Mouse (Mus musculus): ENCODE results near the gene Acat2. TPM values are rescaled to one million over a fixed set of nuclear protein-coding genes. Genes with fewer than 3 reads are reported as not detected.
A peak's percentile ranks its signal among the peaks of the same experiment; 100 is the strongest.
"Not testable (repeated sequence)": the region's sequence is repeated elsewhere in the genome, so short reads cannot be mapped to it uniquely, and the experiment has no call there.

Acat2 gene
- polyA plus RNA-seq, 1 experiment from 2014 or later = 87.7 TPM

GRCm38 (mm10) chr17:12959377-12959776, 1.2 kb downstream of the Acat2 start:
- not testable (repeated sequence) for H3K9me3 ChIP-seq (replicated peaks); ATAC-seq (ENCODE audit: low read depth)

GRCm38 (mm10) chr17:12956664-12957063, 3.9 kb downstream of the Acat2 start:
- ATAC-seq (ENCODE audit: low read depth) (no peak), DNase-seq (no peak)
- no peak overlapping the region for H3K4me3 ChIP-seq (replicated peaks)
- H3K27me3 ChIP-seq = no peaks in the 10 kb centered on the region
- no peaks in the 10 kb centered on the region for H3K9me3 ChIP-seq (replicated peaks)
- H3K4me1 ChIP-seq (replicated peaks) = peaks cover 14% of the 10 kb centered on the region
- H3K9ac ChIP-seq = no peak overlapping the region
- H3K27ac ChIP-seq = no peak overlapping the region
- peaks cover 37% of the 10 kb centered on the region for H3K36me3 ChIP-seq
- H3K4me2 ChIP-seq = no peak overlapping the region
- WGBS (ENCODE audit: insufficient replicate concordance) = 81% methylated on average over 8 of the region's 8 CpGs

More at GRCm38 (mm10) chr17:12959377-12959776, 1.2 kb downstream of the Acat2 start:
- peak overlapping the region; percentile 52 for H3K4me2 ChIP-seq
- not testable (repeated sequence) for H3K27me3 ChIP-seq, DNase-seq, H3K27ac ChIP-seq
- H3K9ac ChIP-seq = peak overlapping the region; percentile 33; the same call in 1 of the 2 replicates
- peaks cover 20% of the 10 kb centered on the region for H3K4me1 ChIP-seq (replicated peaks)
- peaks cover 21% of the 10 kb centered on the region for H3K36me3 ChIP-seq
- WGBS (ENCODE audit: insufficient replicate concordance) = 41% methylated on average over 2 of the region's 2 CpGs
- peak overlapping the region; percentile 36 for H3K4me3 ChIP-seq (replicated peaks)

- no peak for DNase-seq
- H3K4me1 ChIP-seq (replicated peaks) = no peaks in the 10 kb centered on the region
- no peaks in the 10 kb centered on the region for H3K27me3 ChIP-seq
- H3K36me3 ChIP-seq = peaks cover 67% of the 10 kb centered on the region
- H3K4me2 ChIP-seq = no peak overlapping the region
- no peak overlapping the region for H3K9ac ChIP-seq
- ATAC-seq (ENCODE audit: low read depth) = no peak
- no peak overlapping the region for H3K27ac ChIP-seq
- no peak overlapping the region for H3K4me3 ChIP-seq (replicated peaks)
- WGBS (ENCODE audit: insufficient replicate concordance) = 83% methylated on average over 5 of the region's 5 CpGs
- no peaks in the 10 kb centered on the region for H3K9me3 ChIP-seq (replicated peaks)
Measured at GRCm38 (mm10) chr17:12949669-12950068, 10.9 kb downstream of the Acat2 start.

DNA sequence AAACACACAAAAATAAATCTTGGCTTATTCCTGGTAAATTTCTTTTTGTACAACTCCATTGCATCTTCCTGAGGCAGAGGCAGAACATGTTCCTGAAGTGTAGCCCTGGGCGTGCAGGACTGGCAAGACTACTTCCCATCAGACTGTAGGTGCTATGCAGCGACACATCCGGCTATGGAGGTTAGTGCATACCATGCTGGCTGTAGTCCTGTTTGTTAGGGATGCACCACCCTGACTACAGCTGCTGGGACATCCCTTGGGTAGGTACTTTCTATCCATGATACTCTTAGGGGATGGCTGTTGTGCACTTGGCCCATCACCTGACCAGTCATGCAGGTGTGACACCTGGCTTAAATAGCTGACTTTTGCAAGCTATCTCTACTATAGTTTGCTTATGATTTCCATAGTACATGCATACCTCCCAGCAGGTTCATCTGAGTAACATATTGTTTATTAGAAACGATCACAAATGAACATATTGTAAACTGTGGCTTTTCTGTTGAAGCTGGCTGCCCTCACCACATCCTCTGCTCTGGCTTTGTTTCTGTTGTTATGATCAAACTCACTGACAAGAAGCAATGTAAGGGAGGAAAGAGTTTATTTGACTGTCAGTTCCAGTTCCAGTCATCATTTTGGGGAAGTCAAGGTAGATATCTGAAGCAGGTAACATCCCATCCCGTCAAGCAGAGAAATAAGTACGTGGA, 17.9 kb downstream of the Acat2 start:
- Histone ChIP-seq H3K4me1 (replicated peaks) (peaks cover 24% of the 10 kb centered on the region), H3K9me3 (replicated peaks) (no peaks in the 10 kb centered on the region)
- ATAC-seq (ENCODE audit: low read depth) = no peak

GRCm38 (mm10) chr17:12941543-12942260, 18.8 kb downstream of the Acat2 start:
- Histone ChIP-seq H3K4me1 (replicated peaks) (peaks cover 24% of the 10 kb centered on the region), H3K27me3 (no peaks in the 10 kb centered on the region), H3K27ac (no peak overlapping the region), H3K36me3 (peaks cover 37% of the 10 kb centered on the region), H3K4me2 (no peak overlapping the region), H3K9me3 (replicated peaks) (no peaks in the 10 kb centered on the region), H3K9ac (no peak overlapping the region), H3K4me3 (replicated peaks) (no peak overlapping the region)
- ATAC-seq (ENCODE audit: low read depth) = no peak
- 62% methylated on average over 8 of the region's 8 CpGs for WGBS (ENCODE audit: insufficient replicate concordance)
- DNase-seq = no peak

More for the DNA sequence above, 17.9 kb downstream of the Acat2 start:
- Histone ChIP-seq H3K36me3 (peaks cover 42% of the 10 kb centered on the region), H3K27ac (no peak overlapping the region), H3K4me3 (replicated peaks) (no peak overlapping the region), H3K9ac (no peak overlapping the region), H3K27me3 (no peaks in the 10 kb centered on the region), H3K4me2 (no peak overlapping the region)
- 85% methylated on average over 6 of the region's 6 CpGs for WGBS (ENCODE audit: insufficient replicate concordance)
- no peak for DNase-seq

- Histone ChIP-seq H3K36me3 (peaks cover 27% of the 10 kb centered on the region), H3K4me3 (replicated peaks) (peak within 1 kb of the TSS; percentile 31), H3K9me3 (replicated peaks) (no peaks in the 10 kb centered on the region), H3K9ac (peak within 1 kb of the TSS; percentile 51; the same call in 1 of the 2 replicates), H3K4me1 (replicated peaks) (peaks cover 24% of the 10 kb centered on the region), H3K4me2 (peak within 1 kb of the TSS; percentile 60), H3K27me3 (no peaks in the 10 kb centered on the region), H3K27ac (peak within 1 kb of the TSS; percentile 32; the same call in 1 of the 2 replicates)
- ATAC-seq (ENCODE audit: low read depth) (peak; percentile 67), DNase-seq (no peak)
- 14% methylated on average over 27 of the region's 27 CpGs for WGBS (ENCODE audit: insufficient replicate concordance)
Measured at GRCm38 (mm10) chr17:12940151-12940805, 20.3 kb downstream of the Acat2 start, which contains the start of gene Acat3. Gene Acat3, minus strand, starts transcription at chr17:12940600.

- not testable (repeated sequence) for H3K27me3 ChIP-seq; DNase-seq; H3K27ac ChIP-seq; H3K9me3 ChIP-seq (replicated peaks)
- H3K4me3 ChIP-seq (replicated peaks) = peak overlapping the region; percentile 31
- WGBS (ENCODE audit: insufficient replicate concordance) = 42% methylated on average over 2 of the region's 12 CpGs
- H3K4me2 ChIP-seq = peak overlapping the region; percentile 60
- peaks cover 24% of the 10 kb centered on the region for H3K4me1 ChIP-seq (replicated peaks)
- peak overlapping the region; percentile 51; the same call in 1 of the 2 replicates for H3K9ac ChIP-seq
- peak; percentile 27 for ATAC-seq (ENCODE audit: low read depth)
- peaks cover 20% of the 10 kb centered on the region for H3K36me3 ChIP-seq
Measured at GRCm38 (mm10) chr17:12939377-12940148, 21.0 kb downstream of the Acat2 start.

DNA sequence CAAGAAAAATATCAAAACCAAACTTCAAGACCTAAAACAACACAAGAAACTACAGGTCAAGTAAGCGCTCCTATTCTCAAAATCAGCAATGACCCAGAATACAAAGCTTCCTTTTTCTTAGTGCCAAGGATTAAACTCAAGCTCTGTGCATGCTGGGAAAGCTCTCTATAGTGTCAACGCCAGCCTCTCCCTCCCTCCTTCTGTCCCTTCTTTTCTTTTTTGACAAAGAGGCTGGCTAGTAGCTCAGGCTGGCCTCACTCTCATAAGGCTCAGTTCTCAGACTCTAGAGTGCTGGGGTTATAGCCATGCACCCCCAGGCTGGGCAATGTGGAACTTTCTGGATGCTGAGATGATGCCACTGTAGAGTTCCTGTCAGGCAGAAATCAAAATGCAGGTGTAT, 22.5 kb downstream of the Acat2 start:
- H3K4me2 ChIP-seq = no peak overlapping the region
- no peaks in the 10 kb centered on the region for H3K27me3 ChIP-seq
- no peak overlapping the region for H3K9ac ChIP-seq
- H3K4me3 ChIP-seq (replicated peaks) = no peak overlapping the region
- WGBS (ENCODE audit: insufficient replicate concordance) = 50% methylated on average over 2 of the region's 2 CpGs
- DNase-seq (no peak), ATAC-seq (ENCODE audit: low read depth) (no peak)
- H3K4me1 ChIP-seq (replicated peaks) = peaks cover 24% of the 10 kb centered on the region
- no peak overlapping the region for H3K27ac ChIP-seq
- peaks cover 8% of the 10 kb centered on the region for H3K36me3 ChIP-seq
- no peaks in the 10 kb centered on the region for H3K9me3 ChIP-seq (replicated peaks)

- ATAC-seq (ENCODE audit: low read depth) (no peak), DNase-seq (no peak)
- no peaks in the 10 kb centered on the region for H3K27me3 ChIP-seq
- H3K9me3 ChIP-seq (replicated peaks) = no peaks in the 10 kb centered on the region
- no peak overlapping the region for H3K27ac ChIP-seq
- peaks cover 24% of the 10 kb centered on the region for H3K4me1 ChIP-seq (replicated peaks)
- no peak overlapping the region for H3K9ac ChIP-seq
- H3K36me3 ChIP-seq = peaks cover 2% of the 10 kb centered on the region; the same call in 1 of the 2 replicates
- H3K4me2 ChIP-seq = no peak overlapping the region
- H3K4me3 ChIP-seq (replicated peaks) = no peak overlapping the region
- 63% methylated on average over 2 of the region's 2 CpGs for WGBS (ENCODE audit: insufficient replicate concordance)
Measured at GRCm38 (mm10) chr17:12937412-12937970, 23.1 kb downstream of the Acat2 start.

DNA sequence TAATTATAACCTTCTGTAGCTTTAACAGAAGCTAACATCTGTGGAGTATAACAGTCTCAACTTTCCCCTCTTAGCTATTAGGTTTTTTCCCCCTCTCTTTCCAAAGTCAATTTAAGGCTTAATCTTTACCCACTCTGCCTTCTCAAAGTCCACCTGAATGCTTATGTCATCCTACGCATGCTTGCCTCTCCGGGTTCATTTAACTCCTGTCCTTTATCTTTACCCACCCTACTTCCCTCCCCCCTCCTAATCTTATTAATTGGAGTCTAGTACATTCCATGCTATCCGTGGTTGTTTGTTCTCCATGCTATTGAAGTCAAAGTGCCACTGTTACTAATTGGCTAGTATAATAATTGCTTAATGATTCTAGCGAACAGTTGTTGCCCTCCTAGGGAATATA, 24.8 kb downstream of the Acat2 start:
- no peaks in the 10 kb centered on the region for H3K27me3 ChIP-seq
- no peak overlapping the region for H3K4me2 ChIP-seq
- no peak for ATAC-seq (ENCODE audit: low read depth)
- no peak for DNase-seq
- no peak overlapping the region for H3K4me3 ChIP-seq (replicated peaks)
- H3K9ac ChIP-seq = no peak overlapping the region
- H3K9me3 ChIP-seq (replicated peaks) = no peaks in the 10 kb centered on the region
- H3K4me1 ChIP-seq (replicated peaks) = peaks cover 12% of the 10 kb centered on the region
- H3K36me3 ChIP-seq = no peaks in the 10 kb centered on the region
- H3K27ac ChIP-seq = peak overlapping the region; percentile 35; the same call in 1 of the 2 replicates
- 49% methylated on average over 4 of the region's 4 CpGs for WGBS (ENCODE audit: insufficient replicate concordance)
